Mouse (Mus musculus): Measurements from ENCODE around the gene Tcte1. TPM values are rescaled to one million over a fixed set of nuclear protein-coding genes. Genes with fewer than 3 reads are reported as not detected.

Gene Tcte1
- polyA plus RNA-seq, 1 experiment from 2014 or later = 0.80 TPM

- no peaks in the 10 kb centered on the region for H3K9me3 ChIP-seq
- no peak for ATAC-seq (ENCODE audit: low FRiP score, low read depth)
- no peak overlapping the region for H3K4me2 ChIP-seq (replicated peaks)
- H3K4me3 ChIP-seq = no peak overlapping the region
- H3K4me1 ChIP-seq = peaks cover 26% of the 10 kb centered on the region
- 85% methylated on average over 15 of the region's 15 CpGs for WGBS
- H3K36me3 ChIP-seq = no peaks in the 10 kb centered on the region
- H3K27me3 ChIP-seq = peaks cover 13% of the 10 kb centered on the region
- no peak overlapping the region for H3K27ac ChIP-seq
- H3K9ac ChIP-seq = no peak overlapping the region
These were observed 36.7 kb downstream of the Tcte1 start for GRCm38 (mm10) chr17:45559732-45560525.

DNA sequence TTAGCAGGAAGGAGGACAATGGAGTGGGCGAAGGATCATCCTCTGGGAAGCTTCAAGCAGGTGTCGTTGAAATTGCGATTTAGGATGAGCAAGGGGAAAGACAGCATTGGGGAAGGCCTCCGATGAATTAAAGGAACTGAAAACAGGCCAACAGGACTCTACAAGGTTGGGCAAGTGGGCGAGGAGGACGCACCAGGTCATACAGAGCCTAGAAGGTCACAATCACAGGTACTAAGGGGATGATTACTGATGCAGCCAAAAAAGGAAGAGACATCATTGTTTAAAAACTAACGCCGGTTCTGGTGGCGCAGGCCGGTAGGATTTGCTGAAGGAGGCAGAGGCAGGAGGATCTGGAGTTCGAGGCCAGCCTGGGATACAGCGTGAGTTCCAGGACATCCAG is 40.0 kb downstream of the Tcte1 start:
- WGBS = 77% methylated on average over 12 of the region's 12 CpGs
- peaks cover 35% of the 10 kb centered on the region for H3K4me1 ChIP-seq
- peaks cover 26% of the 10 kb centered on the region for H3K36me3 ChIP-seq
- ATAC-seq (ENCODE audit: low FRiP score, low read depth) = no peak
- H3K4me2 ChIP-seq (replicated peaks) = peak overlapping the region; percentile 80
- H3K4me3 ChIP-seq = peak overlapping the region; percentile 86
- H3K9me3 ChIP-seq = no peaks in the 10 kb centered on the region
- no peaks in the 10 kb centered on the region for H3K27me3 ChIP-seq
- H3K9ac ChIP-seq = no peak overlapping the region
- H3K27ac ChIP-seq = no peak overlapping the region

DNA sequence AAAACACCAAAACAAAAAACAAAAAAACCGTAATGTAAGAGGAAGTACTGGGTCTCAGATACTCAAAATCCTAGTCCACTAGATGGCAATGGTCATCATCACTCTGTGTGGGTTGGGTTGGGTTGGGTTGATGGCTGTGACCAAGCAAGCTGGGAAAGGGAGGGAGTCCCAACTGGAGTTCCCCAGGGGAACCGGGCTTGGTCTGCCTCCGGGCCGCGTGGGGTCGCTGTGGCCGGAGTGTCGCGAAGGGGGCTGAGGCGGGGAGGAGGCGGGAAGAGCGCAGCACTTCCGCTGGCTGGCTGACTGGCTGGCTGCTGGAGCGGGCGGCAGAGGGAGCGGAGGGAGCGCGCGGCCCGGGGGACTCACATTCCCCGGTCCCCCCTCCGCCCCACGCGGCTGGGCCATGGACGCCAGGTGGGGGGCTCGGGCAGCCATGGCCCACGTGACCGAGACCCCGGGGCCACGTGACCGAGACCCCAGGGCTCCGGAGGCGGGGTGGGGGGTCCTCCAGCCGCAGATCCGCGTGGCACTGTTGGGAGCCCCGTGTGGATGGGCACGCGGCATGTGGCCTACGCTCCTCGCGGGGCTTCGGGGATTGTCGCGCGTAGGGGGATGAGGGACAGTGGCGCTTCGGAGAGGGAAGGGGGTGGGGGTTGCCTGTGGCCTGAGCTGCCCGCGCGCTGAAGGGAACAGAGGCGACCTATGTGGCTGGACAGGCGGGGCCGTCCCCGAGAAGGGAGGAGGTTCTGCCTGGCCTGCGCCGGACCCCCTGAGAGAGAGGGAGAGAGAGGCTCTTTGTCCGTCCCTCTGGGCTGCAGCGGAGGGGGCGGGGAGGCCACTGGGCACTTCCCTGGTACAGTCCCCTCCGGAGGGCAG is 40.7 kb downstream of the Tcte1 start, which contains the start of gene Slc35b2:
Gene Slc35b2 (plus strand): TSS at position 220 of the 876 bp plus-strand sequence.
- peak within 1 kb of the TSS; percentile 92 for H3K9ac ChIP-seq
- peaks cover 35% of the 10 kb centered on the region for H3K4me1 ChIP-seq
- peaks cover 33% of the 10 kb centered on the region for H3K36me3 ChIP-seq
- H3K4me3 ChIP-seq = peak within 1 kb of the TSS; percentile 86
- ATAC-seq (ENCODE audit: low FRiP score, low read depth) = peak; percentile 76
- under 1% methylated on average over 55 of the region's 61 CpGs for WGBS
- peak within 1 kb of the TSS; percentile 84 for H3K27ac ChIP-seq
- H3K4me2 ChIP-seq (replicated peaks) = peak within 1 kb of the TSS; percentile 80
- H3K9me3 ChIP-seq = no peaks in the 10 kb centered on the region
- H3K27me3 ChIP-seq = no peaks in the 10 kb centered on the region

- ATAC-seq (ENCODE audit: low FRiP score, low read depth) = no peak
- H3K27ac ChIP-seq = peak overlapping the region; percentile 84
- H3K4me1 ChIP-seq = peaks cover 35% of the 10 kb centered on the region
- H3K4me2 ChIP-seq (replicated peaks) = peak overlapping the region; percentile 80
- 11% methylated on average over 18 of the region's 18 CpGs for WGBS
- no peaks in the 10 kb centered on the region for H3K9me3 ChIP-seq
- H3K9ac ChIP-seq = peak overlapping the region; percentile 92
- peak overlapping the region; percentile 86 for H3K4me3 ChIP-seq
- no peaks in the 10 kb centered on the region for H3K27me3 ChIP-seq
- H3K36me3 ChIP-seq = peaks cover 40% of the 10 kb centered on the region
These were observed 41.4 kb downstream of the Tcte1 start for GRCm38 (mm10) chr17:45564531-45565084.

DNA sequence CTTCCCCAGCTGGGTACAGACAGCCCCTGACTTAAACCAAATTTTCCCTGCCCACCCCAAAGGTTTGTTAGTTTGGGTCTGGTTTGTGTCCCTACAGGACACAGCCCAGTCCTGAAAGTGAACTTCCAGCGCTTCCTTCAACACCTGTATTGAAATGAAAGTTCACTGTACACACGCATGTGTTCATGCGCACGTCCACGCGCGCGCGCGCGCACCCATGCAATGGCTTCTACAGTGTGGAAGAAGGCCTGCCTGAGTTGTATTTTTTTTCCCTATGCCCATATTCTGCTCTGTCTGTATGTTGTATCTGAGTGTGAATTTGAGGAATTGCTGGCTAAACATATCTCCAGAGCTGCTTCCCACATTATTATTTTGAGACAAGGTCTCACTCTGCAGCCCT is 41.9 kb downstream of the Tcte1 start:
- Histone ChIP-seq H3K9me3 (no peaks in the 10 kb centered on the region), H3K9ac (peak overlapping the region; percentile 92), H3K36me3 (peaks cover 45% of the 10 kb centered on the region), H3K27ac (no peak overlapping the region), H3K4me3 (peak overlapping the region; percentile 86), H3K27me3 (no peaks in the 10 kb centered on the region), H3K4me2 (replicated peaks) (peak overlapping the region; percentile 80), H3K4me1 (peaks cover 38% of the 10 kb centered on the region)
- ATAC-seq (ENCODE audit: low FRiP score, low read depth) = no peak
- 94% methylated on average over 11 of the region's 11 CpGs for WGBS

DNA sequence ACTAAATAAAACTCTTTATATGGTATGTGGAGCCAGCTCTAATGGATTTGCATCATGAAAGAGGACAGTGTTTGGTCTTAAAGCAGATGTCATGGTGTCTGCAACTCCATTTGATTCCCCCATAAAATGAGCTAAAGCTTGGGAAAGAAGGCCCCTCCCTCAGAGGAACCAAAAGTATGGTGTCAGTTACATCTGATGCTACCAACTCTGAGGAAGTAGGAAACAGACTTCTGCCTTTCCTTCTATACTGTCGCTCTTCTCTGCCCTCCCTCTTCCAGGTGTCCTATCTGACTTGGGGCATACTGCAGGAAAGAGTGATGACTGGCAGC is 42.8 kb downstream of the Tcte1 start:
- peaks cover 47% of the 10 kb centered on the region for H3K4me1 ChIP-seq

GRCm38 (mm10) chr17:45566360-45567161 is 43.3 kb downstream of the Tcte1 start:
- WGBS = 65% methylated on average over 18 of the region's 18 CpGs
- peaks cover 60% of the 10 kb centered on the region for H3K36me3 ChIP-seq
- no peak overlapping the region for H3K9ac ChIP-seq
- peak overlapping the region; percentile 0; the same call in 1 of the 2 replicates for H3K4me3 ChIP-seq
- no peaks in the 10 kb centered on the region for H3K27me3 ChIP-seq
- no peaks in the 10 kb centered on the region for H3K9me3 ChIP-seq
- no peak overlapping the region for H3K27ac ChIP-seq
- no peak overlapping the region for H3K4me2 ChIP-seq (replicated peaks)
- peaks cover 53% of the 10 kb centered on the region for H3K4me1 ChIP-seq
- no peak for ATAC-seq (ENCODE audit: low FRiP score, low read depth)

More for the DNA sequence above, 42.8 kb downstream of the Tcte1 start:
- 50% methylated on average over 1 of the region's 1 CpGs for WGBS
- H3K36me3 ChIP-seq = peaks cover 54% of the 10 kb centered on the region
- no peak overlapping the region for H3K27ac ChIP-seq
- H3K4me2 ChIP-seq (replicated peaks) = no peak overlapping the region
- no peak for ATAC-seq (ENCODE audit: low FRiP score, low read depth)
- peak overlapping the region; percentile 0; the same call in 1 of the 2 replicates for H3K4me3 ChIP-seq
- H3K9me3 ChIP-seq = no peaks in the 10 kb centered on the region
- no peaks in the 10 kb centered on the region for H3K27me3 ChIP-seq
- H3K9ac ChIP-seq = no peak overlapping the region

- Histone ChIP-seq H3K27ac (no peak overlapping the region), H3K36me3 (peaks cover 62% of the 10 kb centered on the region), H3K4me3 (no peak overlapping the region), H3K27me3 (no peaks in the 10 kb centered on the region), H3K9me3 (no peaks in the 10 kb centered on the region), H3K4me1 (peaks cover 58% of the 10 kb centered on the region), H3K9ac (no peak overlapping the region), H3K4me2 (replicated peaks) (no peak overlapping the region)
- no peak for ATAC-seq (ENCODE audit: low FRiP score, low read depth)
- 24% methylated on average over 4 of the region's 4 CpGs for WGBS
These were observed 43.9 kb downstream of the Tcte1 start for GRCm38 (mm10) chr17:45567162-45567601.

- Histone ChIP-seq H3K4me1 (peaks cover 58% of the 10 kb centered on the region), H3K4me3 (no peak overlapping the region), H3K36me3 (peaks cover 62% of the 10 kb centered on the region), H3K9ac (no peak overlapping the region; the same call in 1 of the 2 replicates), H3K4me2 (replicated peaks) (no peak overlapping the region), H3K27me3 (no peaks in the 10 kb centered on the region), H3K9me3 (no peaks in the 10 kb centered on the region), H3K27ac (no peak overlapping the region)
- WGBS = 87% methylated on average over 12 of the region's 12 CpGs
- ATAC-seq (ENCODE audit: low FRiP score, low read depth) = no peak
These were observed 45.8 kb downstream of the Tcte1 start for GRCm38 (mm10) chr17:45568990-45569389.

DNA sequence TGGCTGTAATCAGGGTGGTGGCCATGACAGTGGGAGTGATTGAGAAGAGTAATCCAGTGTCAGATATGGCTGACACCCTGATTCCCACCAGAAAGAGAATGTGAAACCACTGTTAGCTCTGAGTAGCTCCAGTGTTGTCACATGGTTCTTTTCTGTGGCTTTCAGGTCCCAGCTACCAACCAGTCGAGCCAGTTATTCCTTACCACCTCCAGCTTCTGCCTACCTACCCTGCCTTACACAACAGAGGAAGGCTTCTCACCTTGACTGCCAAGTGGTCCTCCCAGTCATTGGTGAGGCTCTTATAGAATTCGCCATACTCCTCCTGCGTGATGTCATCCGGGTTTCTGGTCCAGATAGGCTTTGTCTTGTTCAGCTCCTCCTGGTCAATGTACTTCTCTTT is 46.8 kb downstream of the Tcte1 start:
- no peak for ATAC-seq (ENCODE audit: low FRiP score, low read depth)
- no peak overlapping the region for H3K4me3 ChIP-seq
- no peaks in the 10 kb centered on the region for H3K9me3 ChIP-seq
- H3K4me2 ChIP-seq (replicated peaks) = no peak overlapping the region
- no peak overlapping the region for H3K9ac ChIP-seq
- no peak overlapping the region for H3K27ac ChIP-seq
- H3K27me3 ChIP-seq = no peaks in the 10 kb centered on the region
- 83% methylated on average over 4 of the region's 4 CpGs for WGBS
- peaks cover 59% of the 10 kb centered on the region for H3K4me1 ChIP-seq
- H3K36me3 ChIP-seq = peaks cover 62% of the 10 kb centered on the region

Data from limb, embryonic 13.5 days (tissue).